Mouse (Mus musculus) embryonic facial prominence, embryonic 14.5 days (tissue): ENCODE results near the gene Frrs1l. TPM values are rescaled to one million over a fixed set of nuclear protein-coding genes. Genes with fewer than 3 reads are reported as not detected.

ENCODE experiments used
- polyA plus RNA-seq: library from polyadenylated mRNA; unstranded; fragments of >200 nt; fragmentation: Nextera tagmentation; extraction: Ambion mirVana; gene quantifications from 2 replicates; pipeline ENCODE4 v1.2.1, GENCODE M21; 2014

Gene Frrs1l
- polyA plus RNA-seq, 1 experiment from 2014 or later, result 4.0 TPM

Other genes starting within 250 kb of the Frrs1l start
- gene Actl7b, start 248.9 kb downstream of the Frrs1l start, polyA plus RNA-seq, result not detected in 2 replicates
- gene Actl7a, start 247.0 kb downstream of the Frrs1l start, polyA plus RNA-seq, result not detected in 2 replicates
- gene Elp1, start 188.1 kb downstream of the Frrs1l start, polyA plus RNA-seq, result 56.8 and 74.8 TPM in 2 replicates
- 17.6 and 18.6 TPM in 2 replicates for gene Fam206a, start 188.0 kb downstream of the Frrs1l start, polyA plus RNA-seq
- 23.2 and 28.0 TPM in 2 replicates for gene Ctnnal1, start 125.2 kb downstream of the Frrs1l start, polyA plus RNA-seq
- 9.8 and 11.7 TPM in 2 replicates for gene Tmem245, start 43.0 kb downstream of the Frrs1l start, polyA plus RNA-seq
- gene Epb41l4b, start 153.0 kb upstream of the Frrs1l start, polyA plus RNA-seq, result 4.8 and 5.2 TPM in 2 replicates